Mouse (Mus musculus): ENCODE results near the gene Tsr1.

Tsr1 gene

GRCm38 (mm10) chr11:74927236-74927725 is 29.4 kb downstream of the Tsr1 start:
- TF ChIP-seq NANOG (IDR thresholded peaks at IDR 0.05; ENCODE audit: borderline replicate concordance, low read length), result no peak
- TF ChIP-seq POU5F1 (IDR thresholded peaks at IDR 0.05; ENCODE audit: borderline replicate concordance, low read length), result no peak
- TF ChIP-seq CTCF (conservative IDR thresholded peaks at IDR 0.05; ENCODE audit: low read length), result no peak
- H3K4me3 ChIP-seq (replicated peaks; ENCODE audit: low read length), result no peak overlapping the region

GRCm38 (mm10) chr11:74929111-74929510 is 31.2 kb downstream of the Tsr1 start:
- no peaks in the 10 kb centered on the region for H3K9me3 ChIP-seq (ENCODE audit: low read length)
- no peaks in the 10 kb centered on the region for H3K27me3 ChIP-seq (ENCODE audit: insufficient read depth, low read length)
- TF ChIP-seq NANOG (IDR thresholded peaks at IDR 0.05; ENCODE audit: borderline replicate concordance, low read length) (no peak), POU5F1 (IDR thresholded peaks at IDR 0.05; ENCODE audit: borderline replicate concordance, low read length) (no peak), CTCF (conservative IDR thresholded peaks at IDR 0.05; ENCODE audit: low read length) (no peak)
- H3K36me3 ChIP-seq (ENCODE audit: insufficient read depth, low read length), result peaks cover 46% of the 10 kb centered on the region
- no peak overlapping the region for H3K4me3 ChIP-seq (replicated peaks; ENCODE audit: low read length)
- H3K4me1 ChIP-seq (replicated peaks; ENCODE audit: low read depth, low read length), result peaks cover 50% of the 10 kb centered on the region

More at GRCm38 (mm10) chr11:74927236-74927725, 29.4 kb downstream of the Tsr1 start:
- H3K27me3 ChIP-seq (ENCODE audit: insufficient read depth, low read length), result no peaks in the 10 kb centered on the region
- H3K9me3 ChIP-seq (ENCODE audit: low read length), result no peaks in the 10 kb centered on the region
- H3K4me1 ChIP-seq (replicated peaks; ENCODE audit: low read depth, low read length), result peaks cover 50% of the 10 kb centered on the region
- H3K36me3 ChIP-seq (ENCODE audit: insufficient read depth, low read length), result peaks cover 28% of the 10 kb centered on the region

- no peaks in the 10 kb centered on the region for H3K27me3 ChIP-seq (ENCODE audit: insufficient read depth, low read length)
- TF ChIP-seq NANOG (IDR thresholded peaks at IDR 0.05; ENCODE audit: borderline replicate concordance, low read length), result no peak
- TF ChIP-seq CTCF (conservative IDR thresholded peaks at IDR 0.05; ENCODE audit: low read length), result no peak
- TF ChIP-seq POU5F1 (IDR thresholded peaks at IDR 0.05; ENCODE audit: borderline replicate concordance, low read length), result no peak
- peaks cover 59% of the 10 kb centered on the region for H3K36me3 ChIP-seq (ENCODE audit: insufficient read depth, low read length)
- H3K4me1 ChIP-seq (replicated peaks; ENCODE audit: low read depth, low read length), result peaks cover 45% of the 10 kb centered on the region
- H3K4me3 ChIP-seq (replicated peaks; ENCODE audit: low read length), result no peak overlapping the region
- no peaks in the 10 kb centered on the region for H3K9me3 ChIP-seq (ENCODE audit: low read length)
Measured at GRCm38 (mm10) chr11:74930391-74930790, 32.5 kb downstream of the Tsr1 start.

- H3K4me1 ChIP-seq (replicated peaks; ENCODE audit: low read depth, low read length), result no peaks in the 10 kb centered on the region
- H3K27me3 ChIP-seq (ENCODE audit: insufficient read depth, low read length), result no peaks in the 10 kb centered on the region
- H3K9me3 ChIP-seq (ENCODE audit: low read length), result no peaks in the 10 kb centered on the region
- peak; percentile 86 for TF ChIP-seq CTCF (conservative IDR thresholded peaks at IDR 0.05; ENCODE audit: low read length)
- no peak for TF ChIP-seq NANOG (IDR thresholded peaks at IDR 0.05; ENCODE audit: borderline replicate concordance, low read length)
- H3K36me3 ChIP-seq (ENCODE audit: insufficient read depth, low read length), result peaks cover 69% of the 10 kb centered on the region
- no peak overlapping the region for H3K4me3 ChIP-seq (replicated peaks; ENCODE audit: low read length)
Measured at GRCm38 (mm10) chr11:74946348-74946747, 48.5 kb downstream of the Tsr1 start.

GRCm38 (mm10) chr11:74954901-74955300 is 57.0 kb downstream of the Tsr1 start:
- Histone ChIP-seq H3K27me3 (ENCODE audit: insufficient read depth, low read length) (no peaks in the 10 kb centered on the region), H3K36me3 (ENCODE audit: insufficient read depth, low read length) (peaks cover 35% of the 10 kb centered on the region), H3K4me3 (replicated peaks; ENCODE audit: low read length) (no peak overlapping the region), H3K4me1 (replicated peaks; ENCODE audit: low read depth, low read length) (peaks cover 18% of the 10 kb centered on the region), H3K9me3 (ENCODE audit: low read length) (no peaks in the 10 kb centered on the region)
- no peak for TF ChIP-seq NANOG (IDR thresholded peaks at IDR 0.05; ENCODE audit: borderline replicate concordance, low read length)
- no peak for TF ChIP-seq POU5F1 (IDR thresholded peaks at IDR 0.05; ENCODE audit: borderline replicate concordance, low read length)
- TF ChIP-seq CTCF (conservative IDR thresholded peaks at IDR 0.05; ENCODE audit: low read length), result no peak

- Histone ChIP-seq H3K36me3 (ENCODE audit: insufficient read depth, low read length) (peaks cover 30% of the 10 kb centered on the region), H3K4me3 (replicated peaks; ENCODE audit: low read length) (no peak overlapping the region), H3K27me3 (ENCODE audit: insufficient read depth, low read length) (no peaks in the 10 kb centered on the region), H3K9me3 (ENCODE audit: low read length) (no peaks in the 10 kb centered on the region), H3K4me1 (replicated peaks; ENCODE audit: low read depth, low read length) (peaks cover 18% of the 10 kb centered on the region)
- no peak for TF ChIP-seq CTCF (conservative IDR thresholded peaks at IDR 0.05; ENCODE audit: low read length)
- TF ChIP-seq POU5F1 (IDR thresholded peaks at IDR 0.05; ENCODE audit: borderline replicate concordance, low read length), result no peak
- no peak for TF ChIP-seq NANOG (IDR thresholded peaks at IDR 0.05; ENCODE audit: borderline replicate concordance, low read length)
Measured at GRCm38 (mm10) chr11:74956006-74956405, 58.1 kb downstream of the Tsr1 start.

- no peaks in the 10 kb centered on the region for H3K9me3 ChIP-seq (ENCODE audit: low read length)
- peaks cover 20% of the 10 kb centered on the region for H3K36me3 ChIP-seq (ENCODE audit: insufficient read depth, low read length)
- no peaks in the 10 kb centered on the region for H3K27me3 ChIP-seq (ENCODE audit: insufficient read depth, low read length)
- H3K4me3 ChIP-seq (replicated peaks; ENCODE audit: low read length), result no peak overlapping the region
- peaks cover 18% of the 10 kb centered on the region for H3K4me1 ChIP-seq (replicated peaks; ENCODE audit: low read depth, low read length)
- TF ChIP-seq NANOG (IDR thresholded peaks at IDR 0.05; ENCODE audit: borderline replicate concordance, low read length) (no peak), POU5F1 (IDR thresholded peaks at IDR 0.05; ENCODE audit: borderline replicate concordance, low read length) (no peak), CTCF (conservative IDR thresholded peaks at IDR 0.05; ENCODE audit: low read length) (no peak)
Measured at GRCm38 (mm10) chr11:74957600-74957999, 59.7 kb downstream of the Tsr1 start.

Data from E14TG2a.4 (cell line).